Mouse (Mus musculus) G1E (cell line): ENCODE measurements around the gene Papola.

ENCODE experiments used
- CTCF ChIP-seq: IDR thresholded peaks from 2 replicates; pipeline ENCODE4 v1.5.1; 2012; ENCODE audit warnings: low read depth, low read length, inconsistent platforms, mixed read lengths
- GATA1 ChIP-seq: IDR thresholded peaks from 2 replicates; pipeline ENCODE4 v1.6.1; 2012; ENCODE audit warnings: borderline replicate concordance, low read length, inconsistent platforms, mixed read lengths
- GATA2 ChIP-seq: IDR thresholded peaks from 2 replicates; pipeline ENCODE4 v1.6.1; 2012; ENCODE audit warnings: low read depth, low read length, inconsistent platforms, borderline replicate concordance
- TAL1 ChIP-seq: conservative IDR thresholded peaks from 2 replicates; pipeline ENCODE4 v1.6.1; 2012; ENCODE audit warnings: low read depth, low read length, inconsistent platforms, mixed read lengths

DNA sequence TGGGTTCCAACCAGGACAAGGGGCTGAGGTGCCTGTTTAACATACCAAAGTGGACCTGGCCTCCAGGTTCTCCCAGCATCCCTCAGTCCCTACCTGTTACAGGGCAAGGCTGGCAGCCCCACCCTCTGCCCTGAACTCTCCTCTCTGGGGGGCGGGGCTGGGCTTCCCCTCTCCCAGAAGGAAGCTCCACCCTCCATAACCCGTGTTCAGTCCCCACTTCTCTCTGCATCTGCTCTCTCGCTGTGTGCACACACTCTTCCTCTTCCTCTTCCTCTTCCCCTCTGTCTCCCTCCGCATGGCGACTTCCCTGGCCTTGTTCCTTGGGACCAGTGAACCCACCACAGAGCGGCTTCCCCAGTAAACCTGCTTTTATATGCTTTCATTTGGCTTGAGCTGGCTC, 84.7 kb downstream of the Papola start:
- TF ChIP-seq CTCF (no peak), TAL1 (no peak), GATA2 (no peak), GATA1 (no peak)
